Mouse (Mus musculus) large intestine, adult 2 months (tissue): ENCODE results near the gene Atp6v0a4. TPM values are rescaled to one million over a fixed set of nuclear protein-coding genes. Genes with fewer than 3 reads are reported as not detected.

Experiments
- DNase-seq: peaks from one replicate; pipeline ENCODE4 v3.0.0-alpha.2; 2012; ENCODE audit warnings: low read depth, low spot score
- WGBS: fragments of 180-500 bp; shearing (Covaris S2); methylation state at CpG from one replicate; pipeline ENCODE4 v1.1.7; 2018; 5-methylcytosine and 5-hydroxymethylcytosine counted together
- polyA plus RNA-seq: library from polyadenylated mRNA; depleted of rRNA; stranded (reverse); fragments of >200 nt; gene quantifications from 2 replicates; pipeline ENCODE4 v1.2.3, GENCODE M21; 2012

Gene Atp6v0a4
- polyA plus RNA-seq, 1 experiment: 0.61 TPM

DNA sequence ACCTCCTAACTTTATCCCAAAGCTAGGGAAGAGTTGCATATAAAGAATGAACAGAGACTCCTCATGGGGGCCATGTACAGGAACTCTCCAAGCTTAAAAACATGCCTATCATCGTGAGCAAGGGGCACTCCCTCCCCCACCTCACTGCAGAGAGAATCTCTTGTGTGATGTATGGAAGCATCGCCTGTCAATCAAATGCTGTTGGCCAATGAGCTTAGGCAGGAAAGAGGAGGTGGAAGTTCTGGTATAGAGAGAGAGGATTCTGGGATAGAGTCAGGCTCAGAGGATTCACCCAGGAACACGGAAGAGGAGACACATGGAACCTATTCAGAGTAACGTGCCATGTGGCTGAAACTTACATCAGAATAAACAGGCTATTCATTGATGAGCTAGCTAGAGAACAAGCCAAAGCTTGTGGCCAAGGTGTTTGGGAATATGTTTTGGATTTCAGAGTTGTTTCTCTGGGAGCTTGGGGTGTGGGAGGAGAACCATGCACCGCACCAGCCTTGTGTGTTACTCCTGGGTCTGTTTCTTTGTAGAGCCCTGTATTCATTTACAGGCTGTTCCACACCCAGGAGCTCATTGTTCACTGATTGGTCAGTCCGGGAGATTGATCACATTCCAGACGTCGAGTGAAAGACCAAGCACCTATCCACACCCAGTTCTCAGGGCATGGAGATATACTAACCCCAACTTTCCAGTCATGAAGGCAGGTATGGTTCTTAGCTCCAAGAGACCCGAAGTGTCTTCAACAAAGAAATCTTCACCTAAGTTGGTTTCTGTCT is 37.0 kb downstream of the Atp6v0a4 start:
- 64% methylated on average over 9 of the region's 9 CpGs for WGBS
- DNase-seq: no peak

GRCm38 (mm10) chr6:38083204-38083603 is 41.2 kb downstream of the Atp6v0a4 start:
- WGBS: 36% methylated on average over 4 of the region's 4 CpGs
- DNase-seq: no peak

DNA sequence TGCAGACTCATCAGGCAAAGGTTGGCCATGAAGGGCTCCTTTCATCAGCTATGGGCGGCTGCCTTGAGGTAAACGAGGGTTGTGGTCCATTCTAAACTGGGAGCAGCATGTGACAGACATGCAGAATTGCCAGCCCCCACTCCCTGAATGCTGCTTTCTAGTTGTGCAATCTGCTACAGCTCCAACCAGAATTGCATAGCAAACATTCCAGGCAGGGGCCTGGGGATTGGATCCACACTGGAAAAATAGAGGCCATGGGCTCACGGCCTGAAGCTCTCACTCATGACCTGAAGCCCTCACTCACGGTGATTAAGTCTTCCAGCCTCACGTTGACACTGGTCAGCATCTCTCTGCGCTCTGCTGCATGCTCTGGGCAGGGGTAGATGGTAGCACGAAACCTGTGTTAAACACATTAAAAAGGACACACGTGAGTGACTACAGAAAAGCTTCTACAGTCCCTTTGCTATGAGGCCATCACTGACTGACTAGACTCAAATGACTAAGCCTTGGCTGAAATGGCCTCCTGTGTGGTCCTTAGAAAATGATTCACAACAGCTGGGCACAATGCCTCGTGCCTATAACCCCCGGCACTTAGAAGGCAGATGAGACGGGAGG is 42.6 kb downstream of the Atp6v0a4 start:
- WGBS: 60% methylated on average over 11 of the region's 11 CpGs
- no peak for DNase-seq

DNA sequence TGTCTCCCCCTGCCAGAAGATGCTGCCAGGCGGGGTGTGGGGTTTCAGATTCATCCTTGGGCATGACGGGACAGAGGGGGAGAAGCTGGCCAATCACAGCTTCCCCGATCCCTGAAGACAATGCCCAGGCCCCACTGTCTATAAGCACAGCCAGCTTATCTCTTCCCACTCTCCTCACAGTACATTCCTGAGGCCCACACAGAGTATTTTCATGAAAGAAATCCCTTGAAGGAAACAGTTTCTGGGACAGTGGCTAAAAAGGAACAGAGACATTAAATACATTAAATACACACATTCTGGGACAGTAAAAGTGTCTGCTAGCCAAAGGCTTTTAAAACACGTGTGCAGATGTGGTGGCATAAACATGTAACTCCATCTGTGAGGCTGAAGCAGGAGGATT is 44.0 kb downstream of the Atp6v0a4 start:
- DNase-seq: no peak
- WGBS: 83% methylated on average over 4 of the region's 4 CpGs

GRCm38 (mm10) chr6:38073592-38073991 is 50.8 kb downstream of the Atp6v0a4 start:
- no peak for DNase-seq
- WGBS: 95% methylated on average over 3 of the region's 3 CpGs

DNA sequence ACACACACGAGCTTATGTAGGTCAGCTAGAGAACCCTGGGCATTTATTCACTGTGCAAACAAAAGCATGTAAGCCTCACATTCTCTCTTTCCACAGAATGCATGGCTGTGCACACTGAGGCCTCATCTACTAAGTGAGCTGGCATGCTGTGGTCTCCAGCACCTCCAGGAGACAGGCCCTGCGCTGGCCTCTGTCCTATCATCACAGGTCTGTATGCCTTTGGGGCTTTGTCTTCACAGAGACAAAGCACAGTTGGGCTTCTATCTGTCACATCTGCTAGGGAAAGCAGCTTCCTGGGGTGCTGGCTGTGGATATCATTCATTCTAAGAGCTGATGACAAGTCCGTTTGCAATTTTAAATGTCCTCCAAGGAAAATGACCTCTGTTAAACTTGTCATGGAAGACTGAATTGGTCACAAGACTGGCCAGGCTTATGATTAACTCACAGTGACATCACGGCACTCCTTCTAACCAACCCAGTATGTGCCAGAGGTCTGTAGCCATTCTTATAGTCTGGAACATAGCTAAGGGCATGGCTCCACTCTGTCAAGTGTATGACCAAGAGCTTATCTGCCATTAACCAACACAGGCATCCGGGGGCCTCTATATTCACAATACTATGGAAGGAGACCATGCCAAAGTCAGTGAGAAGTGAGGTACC is 52.1 kb downstream of the Atp6v0a4 start:
- DNase-seq: no peak
- 64% methylated on average over 5 of the region's 5 CpGs for WGBS

- 92% methylated on average over 4 of the region's 4 CpGs for WGBS
- DNase-seq: no peak
Observed at GRCm38 (mm10) chr6:38071256-38071655, 53.1 kb downstream of the Atp6v0a4 start.

- 2% methylated on average over 5 of the region's 5 CpGs for WGBS
- DNase-seq: peak; percentile 45
Observed at GRCm38 (mm10) chr6:38066215-38066614, 58.2 kb downstream of the Atp6v0a4 start.

- DNase-seq: no peak
- WGBS: 77% methylated on average over 11 of the region's 11 CpGs
Observed at GRCm38 (mm10) chr6:38065501-38066122, 58.8 kb downstream of the Atp6v0a4 start.

DNA sequence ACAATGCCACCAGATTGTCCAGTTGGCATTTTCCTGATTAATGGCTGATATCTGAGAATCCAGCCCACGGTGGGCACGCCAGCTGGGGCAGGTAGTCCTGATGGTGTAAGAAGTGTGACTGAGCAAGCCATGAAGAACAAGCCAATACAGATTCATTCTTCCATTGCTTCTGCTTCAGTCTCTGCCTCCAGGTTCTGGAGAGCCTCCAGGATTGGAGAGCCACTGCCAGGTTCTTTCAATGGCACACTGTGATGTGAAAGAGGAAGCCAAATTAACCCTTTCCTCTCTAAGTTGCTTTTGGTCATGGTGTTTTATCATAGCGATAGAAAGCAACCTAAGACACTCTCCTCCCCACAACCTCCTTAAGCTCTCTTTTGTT is 59.3 kb downstream of the Atp6v0a4 start:
- WGBS: 88% methylated on average over 3 of the region's 3 CpGs
- DNase-seq: no peak

DNA sequence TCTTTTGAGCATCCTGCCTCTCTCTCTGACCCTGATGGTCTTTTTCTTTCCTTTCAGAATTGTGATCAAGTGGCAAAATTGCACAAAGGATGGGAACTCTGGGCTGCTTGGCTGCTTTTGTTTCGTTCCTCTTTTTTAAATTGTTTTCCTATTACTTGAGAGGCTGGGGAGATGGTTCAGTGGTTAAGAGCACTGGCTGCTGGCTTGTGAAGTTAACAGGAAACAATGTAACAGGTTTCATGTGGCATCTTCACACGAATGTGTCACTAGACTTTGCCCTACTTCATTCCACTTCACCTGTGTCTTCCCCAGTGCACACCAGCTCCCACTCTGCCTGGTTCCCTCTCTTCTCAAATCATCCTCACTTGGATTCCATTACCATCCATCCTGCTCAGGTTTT is 59.8 kb downstream of the Atp6v0a4 start:
- no peak for DNase-seq
- WGBS: 71% methylated on average over 2 of the region's 2 CpGs

DNA sequence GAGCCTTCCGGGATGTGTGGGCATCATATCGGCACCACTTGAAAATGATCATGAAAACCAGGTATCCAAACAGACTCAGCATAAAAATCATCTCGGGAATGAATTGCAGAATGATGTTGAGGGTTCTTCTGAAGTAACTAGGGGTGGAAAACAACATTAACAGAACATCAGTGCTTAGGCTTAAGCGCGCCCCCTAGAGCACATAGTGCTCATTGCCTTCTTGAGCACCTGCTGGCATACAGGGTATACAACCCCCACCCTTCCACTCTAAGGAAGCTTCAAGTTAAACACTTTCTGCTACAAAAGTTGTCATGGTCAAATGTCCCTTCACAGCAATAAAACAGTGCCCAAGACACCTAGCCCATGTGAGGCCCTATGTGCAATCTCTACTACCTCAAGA is 65.6 kb downstream of the Atp6v0a4 start:
- DNase-seq: no peak
- WGBS: 71% methylated on average over 5 of the region's 5 CpGs

DNA sequence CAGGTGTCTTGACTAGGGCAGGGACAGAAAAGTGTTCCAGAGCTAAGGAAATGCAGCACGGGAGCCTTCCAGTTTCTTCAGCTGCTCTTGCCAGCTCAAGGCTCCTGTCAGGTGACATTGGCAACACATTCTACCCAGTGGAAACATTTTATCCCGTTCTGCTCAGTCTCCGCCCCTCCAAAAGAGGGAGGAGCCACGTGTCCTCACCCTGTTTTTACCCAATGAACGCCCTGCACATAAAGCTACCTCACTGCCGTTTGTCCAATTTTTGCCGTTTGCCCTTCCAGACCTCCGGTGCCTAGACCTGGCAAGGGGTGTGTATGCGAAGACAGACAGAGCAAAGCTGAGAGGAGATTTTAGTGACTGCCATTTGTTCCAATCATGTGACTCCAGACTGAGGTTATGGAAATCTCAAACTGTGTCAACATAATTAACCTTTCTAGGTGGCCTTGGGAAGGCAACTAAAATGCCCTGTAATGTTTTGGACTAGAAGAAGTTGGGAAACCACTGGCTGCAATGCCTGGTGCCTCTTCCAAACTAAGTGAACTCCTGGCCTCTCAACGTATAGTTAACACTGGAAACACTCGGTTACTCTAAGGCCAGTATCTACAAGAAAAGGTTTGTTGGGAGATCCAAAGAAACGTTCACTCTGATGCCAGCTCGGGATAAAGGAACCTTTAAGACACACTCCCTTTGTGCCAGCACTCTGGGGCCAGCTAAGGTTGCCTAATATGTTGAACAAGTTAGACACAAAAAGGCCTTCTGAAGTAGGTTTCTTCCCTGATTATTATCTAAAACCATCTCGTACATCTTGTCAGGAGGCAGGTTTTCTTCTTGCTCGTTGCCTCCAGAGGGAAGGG is 68.7 kb downstream of the Atp6v0a4 start:
- no peak for DNase-seq
- WGBS: 68% methylated on average over 15 of the region's 15 CpGs

DNA sequence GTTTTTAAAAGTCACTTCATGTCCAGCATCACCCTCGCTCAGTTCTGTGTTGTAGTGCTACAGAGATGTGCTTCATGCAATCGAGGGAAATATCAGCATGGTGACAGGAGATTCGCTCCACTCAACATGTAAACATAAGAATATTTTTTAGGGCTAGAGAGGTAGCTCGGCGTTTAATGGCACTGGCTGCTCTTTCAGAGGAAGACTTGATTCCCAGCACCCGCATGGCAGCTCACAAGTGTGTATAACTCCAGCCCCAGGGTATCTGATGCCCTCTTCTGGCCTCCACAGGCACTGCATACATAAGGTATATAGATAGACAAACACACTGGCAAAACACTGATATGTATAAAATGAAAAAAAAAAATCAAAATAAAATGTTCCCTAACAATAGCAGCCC is 74.8 kb downstream of the Atp6v0a4 start:
- 93% methylated on average over 6 of the region's 6 CpGs for WGBS

GRCm38 (mm10) chr6:38048800-38049561 is 75.4 kb downstream of the Atp6v0a4 start:
- WGBS: 78% methylated on average over 6 of the region's 6 CpGs
- no peak for DNase-seq

More for the DNA sequence above, 74.8 kb downstream of the Atp6v0a4 start:
- DNase-seq: no peak

DNA sequence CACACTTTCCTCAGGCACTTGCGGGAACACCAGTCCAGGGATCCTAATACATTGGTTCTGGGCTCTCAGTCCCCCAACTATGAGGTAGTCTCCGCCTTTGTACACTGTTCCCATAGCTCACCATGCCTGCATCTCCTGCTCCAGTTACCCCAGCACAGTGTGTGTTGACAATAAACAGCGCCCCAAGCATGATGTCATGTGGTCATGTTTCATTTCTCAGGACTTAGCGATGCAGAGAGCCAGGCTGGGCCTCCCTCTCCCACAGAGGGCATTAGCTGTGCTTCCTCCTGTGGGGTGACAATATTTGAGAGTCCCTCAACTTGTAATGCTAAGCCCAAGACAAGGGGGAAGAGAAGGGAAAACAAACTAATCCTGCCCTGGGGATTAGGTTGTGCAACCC is 76.4 kb downstream of the Atp6v0a4 start:
- 90% methylated on average over 4 of the region's 4 CpGs for WGBS
- DNase-seq: no peak

DNA sequence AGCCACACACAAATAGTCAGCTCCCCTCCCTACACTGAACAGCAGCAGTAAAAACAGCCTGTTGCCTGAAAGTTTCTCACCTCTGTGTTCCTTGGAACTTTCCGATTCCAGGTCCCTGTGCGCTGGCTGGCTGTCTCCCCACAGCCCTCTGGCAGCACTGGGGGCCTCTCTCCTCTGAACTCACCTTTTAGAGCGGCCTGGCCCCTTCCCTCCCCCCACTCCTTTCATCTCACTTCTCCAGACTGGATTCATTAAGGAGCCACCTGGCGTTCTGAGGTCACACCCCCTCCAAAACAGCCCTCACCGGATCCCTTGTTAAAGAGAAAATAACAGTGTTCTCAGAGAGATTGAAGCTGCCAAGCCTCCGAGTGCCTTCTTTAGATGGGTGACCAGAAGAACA is 77.5 kb downstream of the Atp6v0a4 start, which contains the start of gene Svopl:
Svopl (minus strand) TSS at position 159 of the 400 bp plus-strand sequence.
- DNase-seq: no peak
- 41% methylated on average over 6 of the region's 6 CpGs for WGBS

DNA sequence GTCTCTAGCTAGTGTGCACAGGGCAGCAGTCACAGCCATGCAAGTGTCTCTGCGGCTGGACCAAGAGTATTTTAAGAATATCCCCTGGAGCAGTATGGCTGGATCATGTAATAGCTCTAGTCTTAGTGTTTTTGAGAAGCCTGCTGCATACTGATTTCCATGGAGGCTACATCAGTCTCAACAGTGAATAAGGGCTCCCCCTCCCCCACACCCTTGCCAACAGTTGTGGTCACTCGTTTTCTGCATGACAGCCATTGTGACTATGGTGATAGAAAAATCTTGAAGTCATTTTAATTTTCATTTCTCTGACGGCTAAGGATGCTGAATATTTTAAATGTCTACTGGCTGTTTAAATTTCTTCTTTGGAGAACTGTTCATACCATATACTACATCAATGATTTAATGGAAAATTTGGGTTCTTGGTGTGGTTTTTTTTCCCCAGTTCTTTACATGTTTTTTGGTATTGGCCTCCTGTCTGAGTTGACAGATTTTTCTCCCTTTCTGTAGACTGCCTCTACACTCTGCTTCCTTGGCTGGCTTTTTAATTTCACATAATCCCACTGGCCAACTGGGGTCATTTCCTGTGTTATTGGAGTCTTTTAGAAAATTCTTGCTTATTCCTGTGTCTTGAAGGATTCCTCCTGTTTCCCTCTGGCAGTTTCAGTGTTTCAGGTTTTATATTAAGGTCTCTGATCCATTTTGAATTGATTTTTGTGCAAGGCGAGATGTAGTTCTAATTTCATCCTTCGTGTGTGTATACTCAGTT is 91.4 kb downstream of the Atp6v0a4 start:
- 78% methylated on average over 5 of the region's 5 CpGs for WGBS

More for the DNA sequence above, 91.4 kb downstream of the Atp6v0a4 start:
- DNase-seq: no peak
